Mouse (Mus musculus) urinary bladder, adult 2 months (tissue): ENCODE measurements around the gene Bmper. TPM values are rescaled to one million over a fixed set of nuclear protein-coding genes. Genes with fewer than 3 reads are reported as not detected.

Experiments used
- DNase-seq: peaks from one replicate; pipeline ENCODE4 v3.0.0; 2022; ENCODE audit warnings: low spot score
- polyA plus RNA-seq: library from polyadenylated mRNA; depleted of rRNA; stranded (reverse); fragments of >200 nt; gene quantifications from 2 replicates; pipeline ENCODE4 v1.2.3, GENCODE M21; 2012

Bmper gene
- polyA plus RNA-seq, 1 experiment = 1.3 TPM

- no peak for DNase-seq
These were observed 152.0 kb downstream of the Bmper start for GRCm38 (mm10) chr9:23374789-23375460.

DNA sequence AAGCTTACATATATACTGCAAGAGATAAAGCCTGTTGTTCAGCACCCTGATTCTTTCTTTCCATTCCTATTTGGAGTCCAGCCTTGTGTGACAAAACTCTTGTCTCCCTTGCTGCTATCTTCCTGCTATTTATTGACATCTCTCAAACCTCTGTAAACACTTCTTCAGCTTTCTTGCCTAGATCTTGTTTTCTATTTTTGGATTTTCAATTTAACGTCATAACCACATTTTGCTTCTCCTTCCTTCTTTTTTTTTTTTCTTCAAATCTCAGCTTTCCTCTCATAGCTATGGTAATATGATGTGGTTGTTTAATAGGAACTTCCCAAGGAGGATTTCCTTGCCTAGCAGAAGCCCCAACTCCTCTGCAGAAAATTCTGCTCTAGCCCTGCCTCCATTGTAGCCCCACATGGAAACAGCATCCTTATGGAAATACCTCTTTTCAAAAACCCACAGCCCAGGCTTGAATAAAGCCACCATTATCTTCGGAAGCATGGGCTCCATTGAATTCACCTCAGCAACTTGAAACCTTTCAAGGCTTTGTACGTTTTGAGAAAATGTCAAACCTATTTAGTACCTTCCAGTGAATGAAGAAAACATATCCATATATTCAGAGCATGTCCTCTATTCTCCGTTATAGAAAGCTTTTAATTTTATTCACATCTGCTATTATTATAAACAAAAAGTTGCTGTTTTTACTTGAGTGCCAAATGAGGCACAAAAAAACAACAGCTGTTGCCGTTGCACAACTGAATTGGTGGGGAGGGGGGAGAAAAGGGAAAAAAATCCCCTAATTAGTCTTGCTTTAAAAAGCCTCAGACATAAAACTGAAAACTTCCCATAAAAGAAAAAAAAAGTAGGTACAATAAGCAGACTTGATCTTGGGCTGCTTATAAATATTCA is 155.2 kb downstream of the Bmper start:
- no peak for DNase-seq

DNA sequence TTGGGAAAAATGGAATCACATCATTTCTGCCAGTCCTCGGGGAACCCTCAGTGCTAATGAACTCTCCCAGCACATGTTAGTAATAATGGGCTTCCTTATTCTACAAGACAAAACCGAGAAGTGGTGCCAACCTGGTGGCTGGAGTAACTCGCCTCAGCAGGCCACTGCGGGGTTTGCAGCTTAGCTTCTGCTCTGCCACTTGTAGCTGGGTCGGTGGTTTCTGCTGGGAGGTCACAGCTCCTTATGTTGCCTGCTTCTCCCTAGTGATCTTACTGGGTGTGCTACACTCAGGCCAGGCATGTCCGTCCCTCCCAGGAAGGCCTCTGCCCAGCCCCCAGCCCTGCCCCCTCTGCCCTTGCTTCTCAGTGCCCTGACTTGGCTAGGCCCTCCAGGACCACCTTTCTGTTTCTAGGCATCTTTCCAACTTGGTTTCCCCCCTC is 155.9 kb downstream of the Bmper start:
- no peak for DNase-seq

- no peak for DNase-seq
These were observed 157.4 kb downstream of the Bmper start for GRCm38 (mm10) chr9:23380171-23380835.

- DNase-seq = no peak
These were observed 160.4 kb downstream of the Bmper start for GRCm38 (mm10) chr9:23383291-23383690.

DNA sequence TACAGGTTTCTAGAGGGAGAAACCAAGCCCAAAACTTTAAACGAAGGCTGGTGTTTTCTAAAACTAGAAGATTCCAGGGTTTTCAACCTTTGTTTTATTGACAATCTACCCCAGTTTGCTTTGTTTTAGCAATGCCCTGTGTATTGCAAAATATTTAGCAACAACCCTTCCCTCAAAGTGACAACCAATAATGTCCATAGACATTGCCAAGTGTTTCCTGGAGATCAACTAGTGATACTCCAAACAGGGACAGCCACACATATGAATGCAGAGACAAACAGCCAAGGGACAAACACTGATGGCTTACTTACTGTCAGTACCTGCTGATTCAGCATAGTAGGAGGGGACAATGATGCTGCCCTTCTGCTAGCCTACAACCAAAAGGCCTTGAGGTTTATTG is 161.0 kb downstream of the Bmper start:
- DNase-seq = no peak

- no peak for DNase-seq
These were observed 162.0 kb downstream of the Bmper start for GRCm38 (mm10) chr9:23384880-23385279.

DNA sequence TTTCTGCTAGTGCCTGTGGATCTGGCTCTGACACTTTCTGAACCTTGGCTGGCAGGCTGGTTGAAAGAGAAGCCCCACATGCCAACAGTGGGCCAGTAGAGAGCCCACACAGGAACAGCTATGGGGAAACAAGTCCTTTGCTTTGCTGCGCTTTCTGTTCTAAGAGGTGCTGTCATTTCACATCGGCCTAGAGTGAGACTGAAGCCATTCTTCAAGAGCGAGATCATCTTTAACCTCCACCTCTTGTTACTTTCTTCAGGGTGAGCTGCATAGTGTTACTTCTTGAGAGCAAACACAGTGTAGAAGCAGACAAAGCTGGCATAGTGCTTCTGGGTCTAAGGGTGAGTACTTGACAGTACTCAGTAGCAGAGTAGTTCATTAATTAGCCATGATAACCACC is 163.3 kb downstream of the Bmper start:
- DNase-seq = no peak

- no peak for DNase-seq
These were observed 167.2 kb downstream of the Bmper start for GRCm38 (mm10) chr9:23390118-23390517.

DNA sequence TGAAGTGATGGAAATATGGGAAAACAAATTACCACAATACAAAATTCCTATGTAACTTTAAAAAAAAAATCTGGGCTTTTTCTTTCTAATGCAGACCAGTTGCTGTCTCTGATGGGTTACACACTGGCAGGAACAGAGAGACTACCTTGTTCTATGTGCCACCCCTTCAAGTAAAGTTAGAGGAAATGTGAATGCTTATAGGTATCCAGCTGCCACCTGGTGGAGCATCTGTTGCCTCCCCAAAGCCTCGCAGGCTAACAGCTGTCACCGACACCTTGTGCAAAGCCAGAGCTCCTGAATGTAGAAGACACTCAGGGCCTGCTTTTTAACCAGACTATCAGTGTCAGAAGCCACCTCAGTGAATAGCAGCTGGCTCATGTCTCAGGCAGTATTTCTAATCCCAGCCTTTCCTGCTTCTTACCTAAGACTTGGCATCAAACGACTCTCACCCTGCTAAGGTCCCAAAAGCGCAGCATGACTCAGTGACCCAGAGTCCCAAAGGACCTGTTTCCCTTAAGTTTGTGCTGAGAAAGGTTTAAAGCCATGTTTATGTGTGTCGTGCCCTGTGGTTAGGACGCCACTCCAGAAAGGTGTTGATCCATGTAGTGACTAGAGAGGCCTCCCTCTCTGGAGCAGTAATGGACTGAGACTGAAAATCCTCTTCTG is 171.9 kb downstream of the Bmper start:
- no peak for DNase-seq

- no peak for DNase-seq
These were observed 173.3 kb downstream of the Bmper start for GRCm38 (mm10) chr9:23396186-23396585.

DNA sequence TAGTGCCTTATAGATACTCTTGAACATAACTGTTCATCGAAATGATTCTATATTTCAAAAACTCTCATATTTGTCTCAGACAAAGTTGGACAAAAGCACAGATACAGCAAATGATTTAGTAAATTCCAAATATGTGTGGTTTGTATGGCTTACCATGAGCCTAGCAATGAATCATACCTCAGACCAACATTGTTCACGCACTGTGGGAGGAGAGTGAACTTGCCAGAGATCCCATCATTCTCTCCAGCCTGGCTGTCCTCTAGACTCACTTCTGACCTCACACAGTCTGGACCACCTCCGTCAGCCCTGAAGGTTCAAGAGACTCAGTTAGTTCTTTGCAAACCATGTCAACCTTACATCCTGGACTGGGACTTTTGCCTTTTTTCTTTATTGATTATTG is 175.0 kb downstream of the Bmper start:
- no peak for DNase-seq

DNA sequence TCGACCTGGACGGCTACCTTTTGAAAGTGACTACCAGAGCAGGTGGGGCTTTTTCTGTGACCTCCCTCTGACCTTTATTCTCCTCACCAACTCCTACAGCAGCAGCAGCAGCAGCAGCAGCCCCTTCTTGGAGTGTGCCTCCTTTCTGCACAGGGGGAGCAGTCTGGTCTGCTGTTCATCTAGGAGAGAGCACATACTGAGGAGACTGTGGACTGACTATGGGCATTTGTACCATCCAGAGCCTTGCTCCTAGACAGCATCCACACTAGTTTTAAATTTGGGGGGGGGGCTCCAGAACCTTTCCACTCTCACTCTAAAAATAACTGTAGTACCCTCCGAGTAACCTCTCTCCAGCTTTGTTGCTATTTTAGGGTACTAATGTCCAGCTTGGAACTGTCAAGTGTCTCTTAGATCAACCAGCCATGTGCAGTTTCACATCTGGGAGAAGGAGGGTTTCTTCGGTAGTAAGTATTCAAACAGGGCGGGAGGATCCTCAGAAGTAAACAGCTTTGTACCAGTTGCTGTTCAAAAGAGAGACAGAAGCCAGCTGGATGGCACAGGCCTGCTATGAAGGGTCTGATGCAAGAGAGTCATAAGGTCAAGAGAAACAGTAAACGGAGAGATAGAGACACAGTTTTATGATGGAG is 176.9 kb downstream of the Bmper start:
- DNase-seq = no peak

GRCm38 (mm10) chr9:23407416-23407815 is 184.5 kb downstream of the Bmper start:
- no peak for DNase-seq

- DNase-seq = no peak
These were observed 185.3 kb downstream of the Bmper start for GRCm38 (mm10) chr9:23407935-23408781.

- DNase-seq = no peak
These were observed 187.7 kb downstream of the Bmper start for GRCm38 (mm10) chr9:23410567-23410966.

DNA sequence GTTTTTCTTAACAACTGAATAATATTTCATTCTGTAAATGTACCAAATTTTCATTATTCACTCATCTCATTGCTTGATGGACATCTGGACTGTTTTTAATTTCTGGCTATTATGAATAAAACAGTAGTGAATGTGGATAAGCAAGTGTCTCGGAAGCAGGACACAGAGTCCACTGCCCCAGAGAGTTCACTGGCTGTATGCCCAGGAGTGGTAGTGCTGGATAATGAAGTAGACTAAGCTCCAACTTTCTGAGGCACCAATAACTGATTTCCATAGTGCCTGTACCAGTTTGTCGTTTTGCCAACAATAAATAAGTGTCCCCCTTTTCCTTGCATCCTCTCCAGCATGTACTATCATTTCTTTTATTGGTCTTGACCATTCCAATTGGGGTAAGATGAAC is 190.1 kb downstream of the Bmper start:
- DNase-seq = no peak

- DNase-seq = no peak
These were observed 196.2 kb downstream of the Bmper start for GRCm38 (mm10) chr9:23419107-23419506.

GRCm38 (mm10) chr9:23423748-23424147 is 200.9 kb downstream of the Bmper start:
- DNase-seq = no peak

- no peak for DNase-seq
These were observed 209.8 kb downstream of the Bmper start for GRCm38 (mm10) chr9:23432631-23433030.

GRCm38 (mm10) chr9:23433238-23433637 is 210.4 kb downstream of the Bmper start:
- no peak for DNase-seq
